Mouse (Mus musculus): ENCODE results near the gene Hist1h1c. TPM values are rescaled to one million over a fixed set of nuclear protein-coding genes. Genes with fewer than 3 reads are reported as not detected.
"Not testable (repeated sequence)": the region's sequence is repeated elsewhere in the genome, so short reads cannot be mapped to it uniquely, and the experiment has no call there.

Hist1h1c gene
- total and polyA plus RNA-seq, 3 experiments, result 55.5 to 185 (median 147) TPM

- H3K27me3 ChIP-seq (ENCODE audit: control insufficient read depth, insufficient read depth, low read length), result no peaks in the 10 kb centered on the region
- peaks cover 3% of the 10 kb centered on the region for H3K4me1 ChIP-seq (ENCODE audit: control insufficient read depth, insufficient read depth, low read length)
- H3K79me2 ChIP-seq (replicated peaks; ENCODE audit: control insufficient read depth, insufficient read depth, low read length), result no peaks in the 10 kb centered on the region
- intact Hi-C loops (cut with DNase I), result loop anchor here (5.0 kb wide), 2 partner anchors 125 to 1705 kb away; partner anchors contain the start of genes Hist1h1e, Hist1h2ag, Hist1h2be and Hist1h2bj
- TF ChIP-seq EP300 (IDR thresholded peaks at IDR 0.05; ENCODE audit: insufficient read depth, low read depth, low read length) (no peak), CTCF (IDR thresholded peaks at IDR 0.05) (no peak), POLR2A (IDR thresholded peaks at IDR 0.05; ENCODE audit: insufficient read depth, low read depth, low read length) (no peak)
- H3K9ac ChIP-seq (ENCODE audit: low read depth, low read length), result peak overlapping the region; percentile 40; the same call in 1 of the 2 replicates
- no peak overlapping the region for H3K4me3 ChIP-seq
- 14% methylated on average over 13 of the region's 13 CpGs for WGBS
- H3K27ac ChIP-seq, result peak overlapping the region; percentile 12; the same call in 1 of the 2 replicates
- no peak for DNase-seq
- H3K36me3 ChIP-seq (ENCODE audit: control insufficient read depth, insufficient read depth, low read length), result peaks cover 3% of the 10 kb centered on the region
These were observed 8.7 kb downstream of the Hist1h1c start for GRCm38 (mm10) chr13:23747081-23747891.

DNA sequence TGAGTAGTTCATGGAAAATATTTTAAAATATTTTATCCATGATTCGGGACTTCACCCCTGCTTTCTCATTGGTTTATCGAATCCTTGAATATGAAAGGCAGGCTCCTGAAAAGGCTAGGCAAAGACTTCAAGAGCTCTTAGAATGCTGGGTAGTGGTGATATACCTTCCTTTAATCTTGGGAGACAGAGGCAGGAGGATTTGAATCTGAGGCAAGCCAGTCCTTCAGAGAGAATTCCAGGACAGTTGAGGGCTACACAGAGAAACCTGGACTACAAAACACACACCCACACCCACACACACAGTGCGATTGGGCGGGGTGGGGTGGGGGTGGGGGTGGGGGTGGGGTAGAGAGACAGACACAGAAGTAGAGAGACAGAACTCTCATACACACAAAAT, 9.3 kb downstream of the Hist1h1c start:
- Histone ChIP-seq H3K9ac (ENCODE audit: low read depth, low read length) (no peak overlapping the region), H3K79me2 (replicated peaks; ENCODE audit: control insufficient read depth, insufficient read depth, low read length) (no peaks in the 10 kb centered on the region), H3K27ac (no peak overlapping the region), H3K27me3 (ENCODE audit: control insufficient read depth, insufficient read depth, low read length) (no peaks in the 10 kb centered on the region), H3K4me3 (no peak overlapping the region), H3K4me1 (ENCODE audit: control insufficient read depth, insufficient read depth, low read length) (peaks cover 3% of the 10 kb centered on the region), H3K36me3 (ENCODE audit: control insufficient read depth, insufficient read depth, low read length) (peaks cover 2% of the 10 kb centered on the region; the same call in 1 of the 2 replicates)
- intact Hi-C loops (cut with DNase I), result loop anchor here (5.0 kb wide), 2 partner anchors 126 to 1706 kb away; partner anchors contain the start of genes Hist1h1e, Hist1h2ag, Hist1h2be and Hist1h2bj
- DNase-seq, result no peak
- 18% methylated on average over 4 of the region's 4 CpGs for WGBS
- no peak for TF ChIP-seq POLR2A (IDR thresholded peaks at IDR 0.05; ENCODE audit: insufficient read depth, low read depth, low read length)
- TF ChIP-seq CTCF (IDR thresholded peaks at IDR 0.05), result no peak
- no peak for TF ChIP-seq EP300 (IDR thresholded peaks at IDR 0.05; ENCODE audit: insufficient read depth, low read depth, low read length)

DNA sequence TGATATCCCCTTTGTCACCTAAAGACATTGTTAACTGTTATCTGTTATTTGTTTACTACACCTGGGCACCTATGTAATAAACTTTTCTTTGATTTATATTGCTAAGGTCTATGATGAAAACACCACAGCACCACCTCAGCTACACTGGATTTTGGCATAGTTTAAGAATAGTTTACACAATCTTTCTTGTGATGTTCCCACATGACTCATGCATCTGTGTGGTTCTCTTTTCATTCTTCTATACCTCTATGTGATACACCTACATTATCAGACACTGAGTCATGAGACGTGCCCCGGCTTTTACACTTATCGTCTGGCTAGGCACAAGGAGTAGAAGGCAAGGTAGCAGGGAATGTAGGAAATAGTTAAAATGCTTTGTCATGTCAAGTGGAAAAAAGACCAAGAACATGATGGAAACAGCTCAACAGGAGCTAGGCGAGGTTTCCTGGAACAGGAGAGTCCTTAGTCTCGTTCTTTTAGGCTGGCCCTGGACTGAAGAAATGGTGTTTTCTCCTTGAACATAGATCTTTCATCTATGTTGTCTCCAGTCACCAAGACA, 11.0 kb downstream of the Hist1h1c start:
- no peak for DNase-seq
- Histone ChIP-seq H3K9ac (ENCODE audit: low read depth, low read length) (no peak overlapping the region), H3K4me1 (ENCODE audit: control insufficient read depth, insufficient read depth, low read length) (peaks cover 3% of the 10 kb centered on the region), H3K27ac (no peak overlapping the region), H3K27me3 (ENCODE audit: control insufficient read depth, insufficient read depth, low read length) (no peaks in the 10 kb centered on the region), H3K79me2 (replicated peaks; ENCODE audit: control insufficient read depth, insufficient read depth, low read length) (no peaks in the 10 kb centered on the region), H3K36me3 (ENCODE audit: control insufficient read depth, insufficient read depth, low read length) (no peaks in the 10 kb centered on the region), H3K4me3 (no peak overlapping the region)
- intact Hi-C loops (cut with DNase I), result loop anchor here (5.0 kb wide), 2 partner anchors 127 to 1707 kb away; partner anchors contain the start of genes Hist1h1e, Hist1h2ag, Hist1h2be and Hist1h2bj
- WGBS, result 85% methylated on average over 5 of the region's 5 CpGs
- TF ChIP-seq EP300 (IDR thresholded peaks at IDR 0.05; ENCODE audit: insufficient read depth, low read depth, low read length) (no peak), POLR2A (IDR thresholded peaks at IDR 0.05; ENCODE audit: insufficient read depth, low read depth, low read length) (no peak)

DNA sequence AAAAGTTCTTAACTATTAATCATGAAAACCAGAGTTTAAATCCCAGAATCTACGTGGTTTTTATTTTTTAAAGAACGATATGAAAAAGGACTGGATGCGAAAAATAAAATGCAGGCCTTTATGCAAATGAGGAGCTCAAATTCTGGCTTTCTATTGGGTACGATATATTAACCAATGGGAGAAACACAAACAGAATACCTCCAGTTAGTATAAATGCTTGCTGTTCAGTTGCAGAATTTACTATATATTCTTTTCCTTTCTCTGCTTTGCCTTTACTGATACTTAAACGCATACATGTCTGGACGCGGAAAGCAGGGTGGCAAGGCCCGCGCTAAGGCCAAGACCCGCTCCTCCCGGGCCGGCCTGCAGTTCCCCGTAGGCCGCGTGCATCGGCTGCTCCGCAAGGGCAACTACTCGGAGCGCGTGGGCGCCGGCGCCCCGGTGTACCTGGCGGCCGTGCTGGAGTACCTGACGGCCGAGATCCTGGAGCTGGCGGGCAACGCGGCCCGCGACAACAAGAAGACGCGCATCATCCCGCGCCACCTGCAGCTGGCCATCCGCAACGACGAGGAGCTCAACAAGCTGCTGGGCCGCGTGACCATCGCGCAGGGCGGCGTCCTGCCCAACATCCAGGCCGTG, 12.3 kb downstream of the Hist1h1c start, which contains the start of gene Hist1h2ab:
Gene Hist1h2ab (plus strand): TSS at position 288 of the 639 bp plus-strand sequence.
- intact Hi-C loops (cut with DNase I); H3K4me1 ChIP-seq (ENCODE audit: control insufficient read depth, insufficient read depth, low read length); H3K79me2 ChIP-seq (replicated peaks; ENCODE audit: control insufficient read depth, insufficient read depth, low read length); H3K36me3 ChIP-seq (ENCODE audit: control insufficient read depth, insufficient read depth, low read length); H3K27me3 ChIP-seq (ENCODE audit: control insufficient read depth, insufficient read depth, low read length): not testable (repeated sequence)
- DNase-seq, result peak; percentile 58 to 66
- peak within 1 kb of the TSS; percentile 67 for H3K9ac ChIP-seq (ENCODE audit: low read depth, low read length)
- peak within 1 kb of the TSS; percentile 48 for H3K4me3 ChIP-seq
- H3K27ac ChIP-seq, result peak within 1 kb of the TSS; percentile 62
- TF ChIP-seq CTCF (IDR thresholded peaks at IDR 0.05) (peak; percentile 22), POLR2A (IDR thresholded peaks at IDR 0.05; ENCODE audit: insufficient read depth, low read depth, low read length) (peak; percentile 55; the same call in 1 of the 2 replicates)
- WGBS, result 5% methylated on average over 31 of the region's 47 CpGs

- Histone ChIP-seq H3K79me2 (replicated peaks; ENCODE audit: control insufficient read depth, insufficient read depth, low read length) (no peaks in the 10 kb centered on the region), H3K4me3 (no peak overlapping the region), H3K9ac (ENCODE audit: low read depth, low read length) (no peak overlapping the region), H3K27me3 (ENCODE audit: control insufficient read depth, insufficient read depth, low read length) (no peaks in the 10 kb centered on the region), H3K36me3 (ENCODE audit: control insufficient read depth, insufficient read depth, low read length) (no peaks in the 10 kb centered on the region), H3K27ac (peak overlapping the region; percentile 10; the same call in 1 of the 2 replicates), H3K4me1 (ENCODE audit: control insufficient read depth, insufficient read depth, low read length) (peaks cover 1% of the 10 kb centered on the region)
- TF ChIP-seq POLR2A (IDR thresholded peaks at IDR 0.05; ENCODE audit: insufficient read depth, low read depth, low read length), result no peak
- TF ChIP-seq EP300 (IDR thresholded peaks at IDR 0.05; ENCODE audit: insufficient read depth, low read depth, low read length), result no peak
- TF ChIP-seq CTCF (IDR thresholded peaks at IDR 0.05), result no peak
- DNase-seq, result peak in 1 of 2 experiments; percentile 24
- WGBS, result 11% methylated on average over 11 of the region's 11 CpGs
- intact Hi-C loops (cut with DNase I), result no loop called here
These were observed 12.9 kb downstream of the Hist1h1c start for GRCm38 (mm10) chr13:23751478-23751956.

DNA sequence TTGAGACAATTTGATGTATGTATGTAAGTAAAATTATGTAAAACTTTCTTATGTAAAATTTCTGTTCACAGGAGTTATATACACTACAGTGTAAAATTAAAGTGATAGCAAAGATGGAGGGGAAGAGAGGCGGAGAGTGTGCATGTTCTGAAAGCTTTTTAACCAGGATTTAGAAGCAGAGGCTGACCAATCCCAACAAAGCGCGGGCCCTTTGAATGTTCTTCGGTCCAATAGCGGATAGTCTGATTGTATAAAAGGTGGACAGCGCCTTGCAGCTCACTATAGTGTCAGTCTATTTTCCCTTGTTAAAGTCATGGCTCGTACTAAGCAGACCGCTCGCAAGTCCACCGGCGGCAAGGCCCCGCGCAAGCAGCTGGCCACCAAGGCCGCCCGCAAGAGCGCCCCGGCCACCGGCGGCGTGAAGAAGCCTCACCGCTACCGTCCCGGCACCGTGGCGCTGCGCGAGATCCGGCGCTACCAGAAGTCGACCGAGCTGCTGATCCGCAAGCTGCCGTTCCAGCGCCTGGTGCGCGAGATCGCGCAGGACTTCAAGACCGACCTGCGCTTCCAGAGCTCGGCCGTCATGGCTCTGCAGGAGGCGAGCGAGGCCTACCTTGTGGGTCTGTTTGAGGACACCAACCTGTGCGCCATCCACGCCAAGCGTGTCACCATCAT, 13.6 kb downstream of the Hist1h1c start, which contains the start of gene Hist1h3b:
Gene Hist1h3b (plus strand): TSS at position 201 of the 675 bp plus-strand sequence.
- H3K4me1 ChIP-seq (ENCODE audit: control insufficient read depth, insufficient read depth, low read length); H3K36me3 ChIP-seq (ENCODE audit: control insufficient read depth, insufficient read depth, low read length); H3K27me3 ChIP-seq (ENCODE audit: control insufficient read depth, insufficient read depth, low read length); H3K79me2 ChIP-seq (replicated peaks; ENCODE audit: control insufficient read depth, insufficient read depth, low read length); intact Hi-C loops (cut with DNase I): not testable (repeated sequence)
- H3K4me3 ChIP-seq, result peak within 1 kb of the TSS; percentile 48
- 6% methylated on average over 18 of the region's 47 CpGs for WGBS
- DNase-seq, result peak; percentile 82 to 83
- H3K9ac ChIP-seq (ENCODE audit: low read depth, low read length), result peak within 1 kb of the TSS; percentile 67
- H3K27ac ChIP-seq, result peak within 1 kb of the TSS; percentile 10; the same call in 1 of the 2 replicates
